Mouse (Mus musculus) urinary bladder, adult 2 months (tissue): ENCODE data around the gene Sorbs1. TPM values are rescaled to one million over a fixed set of nuclear protein-coding genes. Genes with fewer than 3 reads are reported as not detected.

Experiments used
- DNase-seq: peaks from one replicate; pipeline ENCODE4 v3.0.0; 2022; ENCODE audit warnings: low spot score
- polyA plus RNA-seq: library from polyadenylated mRNA; depleted of rRNA; stranded (reverse); fragments of >200 nt; gene quantifications from 2 replicates; pipeline ENCODE4 v1.2.3, GENCODE M21; 2012; rRNA removed

The Sorbs1 gene
- polyA plus RNA-seq, 1 experiment, result 313 TPM

DNA sequence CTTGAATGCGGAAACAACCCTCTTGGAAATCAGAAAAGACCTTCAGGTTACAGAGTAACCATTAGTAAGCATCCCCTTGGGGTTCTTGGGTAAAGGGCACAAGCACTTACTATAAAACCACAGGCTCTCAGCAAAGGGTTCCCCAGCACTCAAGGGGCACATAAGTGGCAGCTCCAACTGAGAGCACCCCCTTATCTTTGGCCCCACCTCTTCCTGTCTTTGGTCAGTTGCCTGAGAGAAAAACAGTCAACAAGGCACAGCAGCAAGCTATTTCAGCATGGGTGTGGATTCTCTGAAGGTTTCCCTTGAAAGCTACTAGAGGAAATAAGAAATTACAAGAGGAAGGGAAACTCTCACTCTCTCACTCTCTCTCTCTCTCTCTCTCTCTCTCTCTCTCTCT is 246.2 kb downstream of the Sorbs1 start:
- DNase-seq, result no peak

DNA sequence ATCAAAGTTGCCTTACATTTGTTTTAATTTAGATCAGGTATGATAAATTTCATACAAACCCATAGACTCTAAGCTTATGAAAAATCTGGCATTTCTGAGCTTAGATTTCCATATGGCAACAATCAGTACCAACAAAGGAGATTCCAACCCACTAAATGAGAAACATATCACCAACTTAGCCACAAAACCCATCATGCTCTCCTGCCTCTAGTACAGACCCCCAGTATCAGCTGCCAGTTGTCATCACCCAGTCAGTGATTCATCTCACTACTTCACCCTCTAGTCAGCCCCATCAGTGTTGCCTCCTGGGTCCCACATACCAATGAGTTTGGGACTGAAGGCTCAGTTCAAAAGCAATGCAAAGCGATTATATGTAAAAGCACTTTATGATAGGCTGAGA is 254.1 kb downstream of the Sorbs1 start:
- no peak for DNase-seq

DNA sequence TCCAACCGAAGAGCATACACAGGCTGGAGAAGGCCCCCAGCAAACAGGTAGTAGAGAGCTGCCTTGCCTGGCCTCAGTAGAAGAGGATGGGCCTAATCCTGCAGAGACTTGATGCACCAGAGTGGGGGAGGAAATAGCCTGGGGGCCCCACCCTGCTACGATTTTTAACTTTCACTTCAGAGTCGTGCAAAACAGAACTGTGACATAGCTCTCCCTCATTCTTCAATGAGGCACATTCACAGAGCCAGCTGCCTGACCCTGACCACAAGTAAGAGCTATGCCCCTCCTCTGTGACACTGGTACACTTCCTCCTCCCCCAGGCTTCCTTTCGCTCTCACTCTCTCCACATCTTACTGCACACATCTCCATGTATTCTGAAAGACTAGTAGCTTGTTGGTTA is 256.2 kb downstream of the Sorbs1 start:
- no peak for DNase-seq

DNA sequence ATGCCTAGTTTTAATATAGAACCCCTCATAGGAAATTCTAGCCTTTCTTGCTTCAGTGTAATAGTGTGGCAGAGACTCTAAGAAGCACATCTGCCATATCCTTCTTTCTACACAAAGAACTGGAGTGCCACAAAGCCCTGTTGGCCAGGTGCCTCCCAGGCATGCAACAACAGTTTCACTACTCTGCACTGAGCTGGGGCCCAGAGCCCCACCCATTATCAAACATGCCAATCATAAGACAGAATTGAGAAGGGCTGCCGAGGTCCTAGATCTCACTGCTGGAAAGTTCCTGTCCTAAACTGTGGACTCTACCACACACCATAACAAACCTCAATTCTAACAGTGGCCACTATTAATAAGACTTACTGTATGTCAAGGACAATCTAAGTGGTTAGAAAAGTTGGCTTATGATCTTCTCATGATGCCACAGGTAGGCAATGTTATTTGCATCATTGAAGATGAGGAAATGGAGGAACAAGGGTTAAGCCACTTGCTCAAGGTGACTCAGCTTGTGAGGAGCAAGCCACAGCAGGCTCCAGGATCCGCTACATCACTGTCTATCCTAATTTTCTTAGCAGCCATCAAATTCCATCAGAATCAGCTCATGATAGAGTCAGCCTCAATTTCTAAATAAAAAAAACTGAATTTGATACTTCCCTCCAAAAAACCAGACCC is 257.1 kb downstream of the Sorbs1 start:
- no peak for DNase-seq

DNA sequence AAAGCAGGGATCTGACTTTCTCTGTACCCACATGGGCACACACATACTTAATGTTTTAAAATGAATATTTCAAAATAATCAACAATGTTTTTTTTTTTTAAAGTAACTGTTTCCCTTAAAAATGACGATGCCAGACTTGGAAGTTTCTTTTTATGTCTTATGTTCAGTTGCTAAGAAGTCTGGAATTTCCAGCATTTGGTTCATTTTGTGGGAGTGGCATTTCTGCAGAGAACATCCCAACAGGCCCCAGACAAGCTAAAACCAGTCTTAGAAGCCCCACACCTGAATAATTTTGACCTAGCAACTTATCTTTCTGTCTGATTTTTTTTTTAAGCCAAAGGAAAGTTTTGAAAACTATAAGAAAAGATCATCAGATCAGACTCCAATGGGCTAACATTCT is 258.0 kb downstream of the Sorbs1 start:
- no peak for DNase-seq

DNA sequence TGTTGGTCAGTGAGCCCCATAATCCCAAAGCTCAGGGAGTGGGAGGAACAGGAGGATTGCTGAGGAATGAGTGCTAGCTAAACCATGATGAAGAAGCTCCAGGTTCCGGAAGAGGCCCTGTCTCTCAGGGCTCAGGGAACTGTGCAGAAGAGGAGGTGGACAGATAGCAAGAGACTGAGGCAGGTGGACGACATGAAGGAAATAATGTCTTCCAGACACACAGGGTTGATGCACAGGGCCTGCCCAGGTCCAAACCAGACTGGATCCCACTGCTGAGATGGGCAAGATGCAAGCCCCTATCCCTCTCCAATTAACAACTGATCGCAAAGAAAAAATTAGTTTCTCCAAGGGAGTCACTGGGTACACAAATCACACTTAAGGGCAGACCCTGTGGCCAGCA is 258.8 kb downstream of the Sorbs1 start:
- DNase-seq, result no peak

DNA sequence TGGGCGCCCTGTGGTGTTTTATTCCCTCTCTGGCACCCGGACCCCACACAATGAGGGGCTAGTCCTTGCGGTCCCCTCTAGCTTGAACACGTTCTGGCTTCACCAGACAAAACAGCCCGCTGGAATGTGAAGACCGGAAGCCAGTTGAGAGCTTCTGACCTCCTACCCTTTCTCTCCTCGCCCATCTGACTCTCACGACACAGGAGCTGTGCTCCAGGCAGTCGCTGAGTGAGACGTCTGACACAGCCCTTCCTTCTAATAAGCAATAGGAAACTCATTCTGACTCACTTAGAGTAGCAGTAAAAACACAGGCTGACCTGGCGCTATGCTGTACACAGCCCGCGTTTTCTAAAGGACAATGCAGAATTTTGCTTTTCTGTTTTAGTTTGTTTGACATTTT is 259.8 kb downstream of the Sorbs1 start:
- DNase-seq, result no peak

DNA sequence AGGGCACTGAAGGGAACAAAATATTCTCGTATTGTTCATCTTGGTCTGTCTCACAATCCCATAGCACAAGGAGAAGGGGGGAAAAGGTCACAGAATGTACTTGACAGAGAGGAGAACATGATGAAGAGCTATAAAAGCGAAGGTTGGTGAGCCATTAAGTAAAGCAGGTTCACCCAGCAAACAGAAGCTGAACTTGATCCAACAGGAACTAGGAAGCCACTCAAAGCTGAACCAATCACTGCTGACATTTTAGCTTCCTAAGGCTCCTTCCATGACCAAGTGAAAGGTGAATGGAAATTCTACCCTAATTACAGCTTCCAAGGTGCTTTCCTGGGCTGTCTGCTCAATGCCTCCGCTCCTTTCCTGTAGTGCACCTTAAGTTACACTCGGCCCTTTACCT is 262.5 kb downstream of the Sorbs1 start:
- no peak for DNase-seq

DNA sequence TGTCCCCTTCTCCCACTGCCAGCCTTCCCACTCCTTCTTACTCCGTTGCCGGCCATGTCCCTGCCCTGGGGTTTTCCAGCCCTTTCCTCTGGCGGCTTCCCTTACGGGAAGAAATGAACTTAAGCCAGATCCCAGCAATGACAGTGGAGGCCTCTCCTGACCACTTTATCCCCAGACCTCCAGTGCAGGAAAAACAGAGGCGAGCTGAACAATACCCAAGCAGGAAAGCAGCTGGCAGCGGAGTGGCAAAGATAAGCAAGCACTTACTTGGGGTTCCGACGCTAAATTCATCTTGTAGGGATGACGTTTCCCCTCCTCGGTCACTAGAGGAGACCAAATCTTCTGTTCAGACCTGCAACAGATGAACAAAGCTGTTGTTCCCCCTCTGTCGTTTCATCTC is 264.2 kb downstream of the Sorbs1 start:
- DNase-seq, result no peak

DNA sequence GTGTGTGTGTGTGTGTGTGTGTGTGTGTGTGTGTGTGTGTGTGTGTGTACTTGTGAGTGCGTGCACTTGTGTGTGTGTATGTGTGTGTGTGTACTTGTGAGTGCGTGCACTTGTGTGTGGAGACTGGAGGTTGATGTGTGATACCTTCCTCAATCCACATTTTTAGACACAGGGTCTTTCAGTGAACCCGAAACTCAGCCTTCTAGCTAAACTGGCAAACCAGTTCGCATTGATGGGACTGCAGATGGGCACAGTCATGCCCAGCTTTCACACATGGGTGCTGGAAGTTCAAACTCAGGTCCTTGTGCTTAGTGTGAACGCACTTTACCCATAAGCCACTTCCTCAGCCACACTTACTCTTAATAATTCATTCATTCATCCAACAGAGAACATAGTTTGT is 265.1 kb downstream of the Sorbs1 start:
- no peak for DNase-seq

DNA sequence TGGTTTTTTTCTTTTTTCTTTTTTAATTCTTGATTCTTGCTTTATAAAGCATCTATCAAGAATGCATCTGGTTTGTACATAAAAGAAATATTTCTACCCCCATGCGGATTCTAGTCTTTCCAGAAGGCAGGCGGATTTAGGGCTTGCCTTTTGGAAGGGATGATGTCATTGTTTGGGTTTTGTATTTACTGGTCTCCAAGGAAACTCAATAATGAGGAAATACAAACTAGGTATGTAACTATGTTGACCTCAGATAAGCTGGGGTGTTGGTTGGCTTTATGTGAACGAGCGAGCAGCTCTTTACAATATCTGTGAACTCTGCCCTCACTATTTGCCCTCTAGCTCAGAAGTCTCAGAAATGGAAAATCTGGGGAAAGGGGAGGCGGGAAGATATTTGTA is 266.3 kb downstream of the Sorbs1 start:
- no peak for DNase-seq

DNA sequence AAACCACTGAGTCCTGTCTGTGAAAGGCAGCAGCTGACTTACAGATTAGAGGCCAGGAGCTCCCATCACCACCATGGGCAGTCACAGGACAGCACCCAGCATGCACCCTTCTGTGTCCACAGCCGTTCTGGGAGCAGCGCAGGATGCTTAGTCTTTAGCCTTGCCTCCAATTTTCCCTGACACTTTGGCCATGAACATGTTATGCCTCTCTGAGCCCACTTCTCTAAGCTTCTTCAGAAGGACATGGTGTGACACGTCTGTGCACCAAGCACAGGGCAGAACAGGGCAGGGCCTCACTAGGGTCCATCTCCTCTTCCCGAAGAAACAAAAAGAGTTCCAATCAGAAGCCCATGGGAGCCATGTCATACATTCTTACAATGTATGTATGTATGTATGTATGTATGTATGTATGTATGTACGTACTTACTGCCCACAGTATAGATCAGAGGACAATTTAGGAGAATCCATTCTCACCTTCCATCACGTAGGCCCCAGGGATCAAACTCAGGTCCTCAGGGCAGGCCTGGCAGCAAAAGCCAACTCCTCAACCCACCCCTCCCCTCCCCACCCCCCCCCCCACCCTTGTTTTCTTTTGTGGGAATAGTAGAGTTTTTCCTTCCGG is 266.8 kb downstream of the Sorbs1 start:
- DNase-seq, result no peak

Other genes starting within 250 kb of the Sorbs1 start
- gene Pdlim1, start 241.9 kb downstream of the Sorbs1 start, polyA plus RNA-seq, result 79.7 and 89.7 TPM in 2 replicates
- 103 and 115 TPM in 2 replicates for gene Aldh18a1, start 74.7 kb upstream of the Sorbs1 start, polyA plus RNA-seq
- gene Tctn3, start 98.5 kb upstream of the Sorbs1 start, polyA plus RNA-seq, result 10.4 and 10.6 TPM in 2 replicates
- 82.5 and 102 TPM in 2 replicates for gene Entpd1, start 98.6 kb upstream of the Sorbs1 start, polyA plus RNA-seq
- 0.07 and 0.12 TPM in 2 replicates for gene Cc2d2b, start 235.0 kb upstream of the Sorbs1 start, polyA plus RNA-seq